Mouse (Mus musculus) midbrain, embryonic 16.5 days (tissue): ENCODE data around the gene Gm21987. TPM values are rescaled to one million over a fixed set of nuclear protein-coding genes. Genes with fewer than 3 reads are reported as not detected.

Source experiments
- ATAC-seq: fragments of 200-750 bp; cut with Nextera tagmentation; 2 replicates; pipeline ENCODE4 v1.8.0; 2017; ENCODE audit warnings: moderate TSS enrichment
- H3K27ac ChIP-seq: fragments of 300-500 bp; sonication (generic); 2 replicates; pipeline ENCODE4 v1.5.1; 2014; ENCODE audit warnings: mild to moderate bottlenecking, low read length, mixed read lengths
- H3K27me3 ChIP-seq: fragments of 300-500 bp; sonication (generic); 2 replicates; pipeline ENCODE4 v1.6.1; 2014; ENCODE audit warnings: low read depth, low read length, mixed read lengths; ENCODE audit not compliant: control insufficient read depth, insufficient read depth
- H3K36me3 ChIP-seq: fragments of 300-500 bp; sonication (generic); 2 replicates; pipeline ENCODE4 v1.6.1; 2014; ENCODE audit warnings: mild to moderate bottlenecking, low read length, moderate library complexity, mixed read lengths; ENCODE audit not compliant: control insufficient read depth, insufficient read depth
- H3K4me1 ChIP-seq: fragments of 300-500 bp; sonication (generic); 2 replicates; pipeline ENCODE4 v1.6.1; 2014; ENCODE audit warnings: mild to moderate bottlenecking, low read length, mixed read lengths; ENCODE audit not compliant: control insufficient read depth, insufficient read depth
- H3K4me2 ChIP-seq: fragments of 300-500 bp; sonication (generic); 2 replicates; pipeline ENCODE4 v1.6.1; 2014; ENCODE audit warnings: mild to moderate bottlenecking, low read length, mixed read lengths
- H3K4me3 ChIP-seq: fragments of 300-500 bp; sonication (generic); 2 replicates; pipeline ENCODE4 v1.5.1; 2014; ENCODE audit warnings: low read depth, mild to moderate bottlenecking, low read length, moderate library complexity, mixed read lengths
- H3K9ac ChIP-seq: fragments of 300-500 bp; sonication (generic); 2 replicates; pipeline ENCODE4 v1.6.1; 2014; ENCODE audit warnings: low read depth, low read length, mixed read lengths
- H3K9me3 ChIP-seq: fragments of 300-500 bp; sonication (generic); replicated peaks from 2 replicates; pipeline ENCODE4 v1.6.1; 2014; ENCODE audit warnings: mild to moderate bottlenecking, low read length, mixed read lengths; ENCODE audit not compliant: control insufficient read depth, poor library complexity, severe bottlenecking
- WGBS: fragments of 180-500 bp; shearing (Covaris S2); extraction: QIAGEN DNeasy Blood & Tissue Kit; methylation state at CpG from one replicate; pipeline ENCODE4 v1.1.7; 2014; 5-methylcytosine and 5-hydroxymethylcytosine counted together
- polyA plus RNA-seq: library from polyadenylated mRNA; unstranded; fragments of >200 nt; fragmentation: Nextera tagmentation; extraction: Ambion mirVana; gene quantifications from 2 replicates; pipeline ENCODE4 v1.2.1, GENCODE M21; 2015

Gene Gm21987
- polyA plus RNA-seq, 1 experiment from 2014 or later = not detected

- no peak overlapping the region for H3K4me2 ChIP-seq
- no peaks in the 10 kb centered on the region for H3K27me3 ChIP-seq
- 83% methylated on average over 10 of the region's 10 CpGs for WGBS
- no peak overlapping the region for H3K9ac ChIP-seq
- no peaks in the 10 kb centered on the region for H3K9me3 ChIP-seq
- no peak overlapping the region for H3K27ac ChIP-seq
- H3K4me3 ChIP-seq = no peak overlapping the region
- no peaks in the 10 kb centered on the region for H3K4me1 ChIP-seq
- no peaks in the 10 kb centered on the region for H3K36me3 ChIP-seq
- no peak for ATAC-seq
Observed at GRCm38 (mm10) chr16:38365390-38365789, 18.6 kb downstream of the Gm21987 start.

- no peaks in the 10 kb centered on the region for H3K27me3 ChIP-seq
- no peak overlapping the region for H3K27ac ChIP-seq
- no peak for ATAC-seq
- no peaks in the 10 kb centered on the region for H3K9me3 ChIP-seq
- no peak overlapping the region for H3K4me2 ChIP-seq
- 94% methylated on average over 4 of the region's 4 CpGs for WGBS
- no peaks in the 10 kb centered on the region for H3K4me1 ChIP-seq
- H3K4me3 ChIP-seq = no peak overlapping the region
- no peak overlapping the region for H3K9ac ChIP-seq
- H3K36me3 ChIP-seq = no peaks in the 10 kb centered on the region
Observed at GRCm38 (mm10) chr16:38366231-38366630, 19.4 kb downstream of the Gm21987 start.

GRCm38 (mm10) chr16:38368336-38368735 lies 21.5 kb downstream of the Gm21987 start:
- no peak overlapping the region for H3K27ac ChIP-seq
- no peaks in the 10 kb centered on the region for H3K9me3 ChIP-seq
- no peak overlapping the region for H3K4me3 ChIP-seq
- H3K4me1 ChIP-seq = no peaks in the 10 kb centered on the region
- H3K27me3 ChIP-seq = no peaks in the 10 kb centered on the region
- no peak overlapping the region for H3K4me2 ChIP-seq
- ATAC-seq = no peak
- H3K9ac ChIP-seq = no peak overlapping the region
- 69% methylated on average over 10 of the region's 10 CpGs for WGBS
- H3K36me3 ChIP-seq = no peaks in the 10 kb centered on the region

GRCm38 (mm10) chr16:38369000-38369399 lies 22.2 kb downstream of the Gm21987 start:
- no peak for ATAC-seq
- H3K4me1 ChIP-seq = no peaks in the 10 kb centered on the region
- 85% methylated on average over 7 of the region's 7 CpGs for WGBS
- no peaks in the 10 kb centered on the region for H3K36me3 ChIP-seq
- H3K27me3 ChIP-seq = no peaks in the 10 kb centered on the region
- no peak overlapping the region for H3K4me2 ChIP-seq
- H3K9ac ChIP-seq = no peak overlapping the region
- H3K4me3 ChIP-seq = no peak overlapping the region
- no peak overlapping the region for H3K27ac ChIP-seq
- H3K9me3 ChIP-seq = no peaks in the 10 kb centered on the region

GRCm38 (mm10) chr16:38369431-38369830 lies 22.6 kb downstream of the Gm21987 start:
- Histone ChIP-seq H3K4me1 (no peaks in the 10 kb centered on the region), H3K27me3 (no peaks in the 10 kb centered on the region), H3K4me3 (no peak overlapping the region), H3K4me2 (no peak overlapping the region), H3K27ac (no peak overlapping the region), H3K9ac (no peak overlapping the region), H3K36me3 (no peaks in the 10 kb centered on the region), H3K9me3 (no peaks in the 10 kb centered on the region)
- no peak for ATAC-seq
- WGBS = 88% methylated on average over 8 of the region's 8 CpGs

GRCm38 (mm10) chr16:38369992-38370484 lies 23.2 kb downstream of the Gm21987 start:
- Histone ChIP-seq H3K27ac (no peak overlapping the region), H3K4me2 (no peak overlapping the region), H3K4me3 (no peak overlapping the region), H3K36me3 (no peaks in the 10 kb centered on the region), H3K9me3 (no peaks in the 10 kb centered on the region), H3K9ac (no peak overlapping the region), H3K27me3 (no peaks in the 10 kb centered on the region), H3K4me1 (no peaks in the 10 kb centered on the region)
- no peak for ATAC-seq
- 85% methylated on average over 4 of the region's 4 CpGs for WGBS

GRCm38 (mm10) chr16:38370633-38371374 lies 24.0 kb downstream of the Gm21987 start:
- H3K4me2 ChIP-seq = no peak overlapping the region
- H3K27ac ChIP-seq = no peak overlapping the region
- no peak overlapping the region for H3K4me3 ChIP-seq
- no peaks in the 10 kb centered on the region for H3K36me3 ChIP-seq
- H3K4me1 ChIP-seq = no peaks in the 10 kb centered on the region; the same call in 1 of the 2 replicates
- no peaks in the 10 kb centered on the region for H3K9me3 ChIP-seq
- ATAC-seq = no peak
- no peak overlapping the region for H3K9ac ChIP-seq
- WGBS = 83% methylated on average over 8 of the region's 8 CpGs
- no peaks in the 10 kb centered on the region for H3K27me3 ChIP-seq

- WGBS = 91% methylated on average over 15 of the region's 15 CpGs
- Histone ChIP-seq H3K4me1 (peaks cover 4% of the 10 kb centered on the region; the same call in 1 of the 2 replicates), H3K4me3 (no peak overlapping the region), H3K27me3 (no peaks in the 10 kb centered on the region), H3K9ac (no peak overlapping the region), H3K36me3 (no peaks in the 10 kb centered on the region), H3K9me3 (no peaks in the 10 kb centered on the region), H3K27ac (no peak overlapping the region), H3K4me2 (no peak overlapping the region)
- ATAC-seq = no peak
Observed at GRCm38 (mm10) chr16:38371705-38372296, 25.0 kb downstream of the Gm21987 start.

- WGBS = 83% methylated on average over 4 of the region's 4 CpGs
- H3K9me3 ChIP-seq = no peaks in the 10 kb centered on the region
Observed at GRCm38 (mm10) chr16:38372876-38373275, 26.0 kb downstream of the Gm21987 start.

More at GRCm38 (mm10) chr16:38372876-38373275, 26.0 kb downstream of the Gm21987 start:
- H3K36me3 ChIP-seq = no peaks in the 10 kb centered on the region
- ATAC-seq = no peak
- no peak overlapping the region for H3K4me2 ChIP-seq
- H3K9ac ChIP-seq = no peak overlapping the region
- H3K27ac ChIP-seq = no peak overlapping the region
- peaks cover 4% of the 10 kb centered on the region; the same call in 1 of the 2 replicates for H3K4me1 ChIP-seq
- no peak overlapping the region for H3K4me3 ChIP-seq
- no peaks in the 10 kb centered on the region for H3K27me3 ChIP-seq
